Mouse (Mus musculus) forebrain, embryonic 15.5 days (tissue): ENCODE data around the gene Smyd5. TPM values are rescaled to one million over a fixed set of nuclear protein-coding genes. Genes with fewer than 3 reads are reported as not detected.

ENCODE experiments used
- ATAC-seq: fragments of 200-750 bp; cut with Nextera tagmentation; replicated peaks from 2 replicates; pipeline ENCODE4 v1.8.0; 2017; ENCODE audit warnings: mild to moderate bottlenecking, moderate TSS enrichment, moderate library complexity
- H3K27ac ChIP-seq: fragments of 300-500 bp; sonication (generic); replicated peaks from 2 replicates; pipeline ENCODE4 v1.5.1; 2015; ENCODE audit warnings: mild to moderate bottlenecking, inconsistent platforms
- H3K27me3 ChIP-seq: fragments of 300-500 bp; sonication (generic); 2 replicates; pipeline ENCODE4 v1.6.1; 2015; ENCODE audit warnings: inconsistent platforms
- H3K36me3 ChIP-seq: fragments of 300-500 bp; sonication (generic); 2 replicates; pipeline ENCODE4 v1.6.1; 2015; ENCODE audit warnings: mild to moderate bottlenecking, inconsistent platforms
- H3K4me1 ChIP-seq: fragments of 300-500 bp; sonication (generic); 2 replicates; pipeline ENCODE4 v1.6.1; 2015; ENCODE audit warnings: inconsistent platforms
- H3K4me2 ChIP-seq: fragments of 300-500 bp; sonication (generic); replicated peaks from 2 replicates; pipeline ENCODE4 v1.6.1; 2015; ENCODE audit warnings: mild to moderate bottlenecking, inconsistent platforms
- H3K4me3 ChIP-seq: fragments of 300-500 bp; sonication (generic); 2 replicates; pipeline ENCODE4 v1.5.1; 2015; ENCODE audit warnings: mild to moderate bottlenecking, inconsistent platforms
- H3K9ac ChIP-seq: fragments of 300-500 bp; sonication (generic); replicated peaks from 2 replicates; pipeline ENCODE4 v1.6.1; 2015; ENCODE audit warnings: mild to moderate bottlenecking, inconsistent platforms
- H3K9me3 ChIP-seq: fragments of 300-500 bp; sonication (generic); 2 replicates; pipeline ENCODE4 v1.6.1; 2016; ENCODE audit warnings: inconsistent platforms
- WGBS: fragments of 180-500 bp; shearing (Covaris S2); methylation state at CpG from one replicate; pipeline ENCODE4 v1.1.7; 2015; ENCODE audit warnings: mixed read lengths; 5-methylcytosine and 5-hydroxymethylcytosine counted together
- polyA plus RNA-seq: library from polyadenylated mRNA; unstranded; fragments of >200 nt; fragmentation: Nextera tagmentation; extraction: Ambion mirVana; gene quantifications from 2 replicates; pipeline ENCODE4 v1.2.1, GENCODE M21; 2015

Gene Smyd5
- 54.2 and 56.8 TPM in 2 replicates for polyA plus RNA-seq

DNA sequence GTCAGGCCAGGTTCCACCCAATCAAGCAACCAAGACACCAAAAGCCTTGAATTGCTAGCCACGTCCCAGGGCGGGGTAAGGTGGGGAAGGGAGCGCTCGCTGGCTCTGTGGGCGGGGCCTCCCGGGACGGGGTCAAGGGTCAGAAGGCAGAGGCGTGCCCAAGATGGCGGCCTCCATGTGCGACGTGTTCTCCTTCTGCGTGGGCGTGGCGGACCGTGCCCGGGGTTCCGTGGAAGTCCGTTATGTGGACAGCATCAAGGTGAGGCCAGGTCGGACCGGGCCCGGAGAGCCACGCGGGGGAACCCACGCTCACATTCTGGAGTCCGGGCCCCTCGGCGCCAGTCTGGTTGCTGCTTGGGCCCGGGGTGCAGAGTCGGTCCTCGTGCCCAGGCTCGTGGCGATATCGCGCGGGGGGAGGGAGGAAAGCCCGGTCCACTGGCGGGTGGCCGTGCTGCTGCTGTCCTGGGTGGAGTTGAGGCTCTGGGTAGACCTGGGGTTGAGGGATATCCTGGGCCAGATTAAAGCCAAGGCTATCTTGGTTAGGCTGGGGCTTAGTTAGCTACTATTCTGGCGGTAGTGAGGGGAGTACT, at the start of gene Smyd5:
TSS of gene Smyd5 (plus strand) at position 148 of the 590 bp plus-strand sequence.
- WGBS = under 1% methylated on average over 39 of the region's 39 CpGs
- Histone ChIP-seq H3K4me1 (peaks cover 16% of the 10 kb centered on the region), H3K4me3 (peak within 1 kb of the TSS; percentile 80), H3K4me2 (peak within 1 kb of the TSS; percentile 90), H3K9me3 (no peaks in the 10 kb centered on the region), H3K9ac (peak within 1 kb of the TSS; percentile 67), H3K27ac (no peak within 1 kb of the TSS), H3K36me3 (no peaks in the 10 kb centered on the region), H3K27me3 (no peaks in the 10 kb centered on the region)
- peak; percentile 77 for ATAC-seq

DNA sequence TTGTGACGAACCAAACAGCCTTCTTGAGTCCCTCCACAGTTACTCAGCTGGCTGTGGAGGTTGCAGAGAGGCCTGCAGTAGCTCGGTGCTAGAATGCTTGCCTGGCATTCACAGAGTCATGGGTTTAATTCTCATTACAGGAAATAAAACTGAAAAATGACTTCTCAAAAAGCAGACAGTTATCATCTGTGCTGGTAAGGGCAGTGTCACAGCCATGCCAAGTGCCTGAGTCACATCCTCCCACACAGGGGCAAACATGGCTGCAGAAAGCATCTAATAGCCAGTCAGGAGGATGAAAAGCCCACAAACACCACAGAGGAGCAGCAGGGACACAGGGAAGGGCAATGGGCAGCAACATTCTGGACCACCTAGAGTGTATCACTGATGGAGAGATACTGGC, 49.0 kb upstream of the Smyd5 start:
- no peak overlapping the region for H3K4me3 ChIP-seq
- H3K4me2 ChIP-seq = no peak overlapping the region
- H3K4me1 ChIP-seq = no peaks in the 10 kb centered on the region
- no peaks in the 10 kb centered on the region for H3K9me3 ChIP-seq
- H3K27ac ChIP-seq = no peak overlapping the region
- 82% methylated on average over 2 of the region's 2 CpGs for WGBS
- no peak for ATAC-seq
- H3K9ac ChIP-seq = no peak overlapping the region
- no peaks in the 10 kb centered on the region for H3K27me3 ChIP-seq
- no peaks in the 10 kb centered on the region for H3K36me3 ChIP-seq

DNA sequence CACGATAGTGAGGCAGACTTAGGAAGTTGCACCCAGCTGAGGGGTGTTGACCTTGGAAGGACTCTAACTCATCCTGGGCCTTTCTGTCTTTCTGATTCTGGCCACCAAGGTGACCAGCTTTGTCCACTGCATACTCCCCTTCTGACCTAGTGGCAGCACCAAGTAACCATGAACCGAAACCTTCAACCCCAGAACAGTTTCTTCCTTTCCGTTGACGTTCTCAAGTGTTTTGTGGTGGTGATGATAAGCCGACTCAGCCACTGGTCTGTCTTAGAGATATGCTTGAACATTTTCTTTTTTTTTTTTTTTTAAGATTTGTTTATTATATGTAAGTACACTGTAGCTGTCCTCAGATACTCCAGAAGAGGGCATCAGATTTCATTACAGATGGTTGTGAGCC, 43.2 kb upstream of the Smyd5 start:
- 76% methylated on average over 5 of the region's 5 CpGs for WGBS
- ATAC-seq = no peak

DNA sequence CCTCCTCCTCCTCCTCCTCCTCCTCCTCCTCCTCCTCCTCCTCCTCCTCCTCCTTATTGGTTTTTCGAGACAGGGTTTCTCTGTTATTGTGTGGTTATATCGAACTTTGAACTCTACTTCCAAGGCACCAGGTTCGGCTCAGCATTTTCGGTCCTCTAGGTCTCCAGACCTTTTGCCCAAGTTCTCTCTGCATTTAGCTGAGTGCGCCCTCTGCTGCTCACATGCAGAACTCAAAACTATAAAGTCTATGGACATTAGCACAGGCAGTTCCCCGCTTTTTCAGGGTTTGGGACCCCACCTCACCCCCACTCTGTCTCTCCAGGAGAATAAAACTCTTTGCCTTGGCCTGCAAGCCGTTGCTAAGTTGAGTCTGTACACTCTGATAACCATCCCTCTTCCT, 40.0 kb upstream of the Smyd5 start:
- Histone ChIP-seq H3K9me3 (no peaks in the 10 kb centered on the region), H3K27ac (no peak overlapping the region), H3K36me3 (no peaks in the 10 kb centered on the region), H3K4me2 (no peak overlapping the region), H3K27me3 (no peaks in the 10 kb centered on the region), H3K4me1 (no peaks in the 10 kb centered on the region), H3K4me3 (no peak overlapping the region), H3K9ac (no peak overlapping the region)
- ATAC-seq = no peak
- WGBS = 18% methylated on average over 5 of the region's 7 CpGs

More for the DNA sequence above, 43.2 kb upstream of the Smyd5 start:
- no peak overlapping the region for H3K4me2 ChIP-seq
- H3K27me3 ChIP-seq = no peaks in the 10 kb centered on the region
- H3K9me3 ChIP-seq = no peaks in the 10 kb centered on the region
- no peak overlapping the region for H3K4me3 ChIP-seq
- no peaks in the 10 kb centered on the region for H3K36me3 ChIP-seq
- no peaks in the 10 kb centered on the region for H3K4me1 ChIP-seq
- no peak overlapping the region for H3K9ac ChIP-seq
- H3K27ac ChIP-seq = no peak overlapping the region

DNA sequence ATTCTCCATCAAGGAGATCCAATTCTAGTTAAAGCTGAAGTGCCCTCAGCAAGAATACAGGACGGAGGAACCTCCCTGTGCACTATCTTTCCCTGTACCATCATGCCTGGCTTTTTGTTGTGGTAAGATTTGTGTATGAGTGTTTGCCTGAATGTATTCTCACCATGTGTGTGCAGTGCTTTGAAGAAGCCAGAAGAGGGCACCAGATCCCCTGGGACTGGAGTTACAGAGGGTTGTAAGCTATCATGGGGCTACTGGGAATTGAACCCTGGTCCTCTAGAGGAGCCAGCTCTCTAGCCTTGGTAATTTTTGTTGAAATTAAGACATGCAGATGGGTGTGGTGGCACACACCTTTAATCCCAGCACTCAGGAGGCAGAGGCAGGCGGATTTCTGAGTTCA, 36.4 kb upstream of the Smyd5 start:
- 88% methylated on average over 2 of the region's 2 CpGs for WGBS
- Histone ChIP-seq H3K4me1 (peaks cover 6% of the 10 kb centered on the region), H3K4me2 (no peak overlapping the region), H3K4me3 (no peak overlapping the region), H3K36me3 (no peaks in the 10 kb centered on the region), H3K9ac (no peak overlapping the region), H3K27ac (no peak overlapping the region), H3K27me3 (no peaks in the 10 kb centered on the region), H3K9me3 (no peaks in the 10 kb centered on the region)
- no peak for ATAC-seq

DNA sequence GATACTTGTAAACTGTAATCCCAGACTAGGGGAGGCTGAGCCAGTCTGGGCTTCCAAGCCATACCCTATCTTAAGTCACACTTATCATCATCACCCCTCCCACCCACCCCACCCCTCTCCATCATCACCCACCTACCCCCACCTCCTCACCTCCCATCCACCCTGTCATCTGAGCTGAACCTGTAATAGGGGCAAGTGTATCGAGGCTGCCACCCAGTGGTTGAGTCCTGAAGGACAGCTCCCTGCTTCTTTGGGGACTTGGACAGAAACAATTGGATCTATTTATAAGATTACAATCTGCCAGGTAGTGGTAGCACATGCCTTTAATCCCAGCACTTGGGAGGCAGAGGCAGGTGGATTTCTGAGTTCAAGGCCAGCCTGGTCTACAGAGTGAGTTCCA, 34.6 kb upstream of the Smyd5 start:
- ATAC-seq = no peak

DNA sequence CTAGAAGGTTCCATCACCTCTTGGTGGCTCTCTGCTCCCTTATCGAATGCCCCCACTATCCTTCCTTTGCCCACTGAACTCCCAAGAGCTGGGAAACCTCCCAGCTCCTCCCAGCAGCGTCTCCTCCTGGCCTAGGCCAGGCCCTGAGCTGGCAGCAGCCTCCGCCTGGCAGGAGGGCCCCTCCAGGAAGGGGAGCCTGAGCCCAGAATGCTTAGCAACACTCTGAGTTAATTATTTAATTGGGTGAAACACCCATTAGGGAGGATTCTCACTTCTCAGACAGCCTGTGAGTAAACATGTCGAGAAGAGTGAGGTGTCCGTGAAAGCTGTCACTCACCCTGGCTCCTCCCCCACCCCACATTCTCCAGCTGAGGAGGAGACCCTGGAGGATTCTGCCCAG, 32.1 kb upstream of the Smyd5 start:
- Histone ChIP-seq H3K4me2 (no peak overlapping the region), H3K4me3 (no peak overlapping the region), H3K27ac (0 out of 2 replicates have a peak overlapping the region, but pooled peaks have one; percentile 45), H3K4me1 (peaks cover 10% of the 10 kb centered on the region), H3K27me3 (no peaks in the 10 kb centered on the region), H3K9me3 (no peaks in the 10 kb centered on the region), H3K9ac (no peak overlapping the region), H3K36me3 (no peaks in the 10 kb centered on the region)
- ATAC-seq = peak; percentile 81
- 26% methylated on average over 5 of the region's 5 CpGs for WGBS

More for the DNA sequence above, 34.6 kb upstream of the Smyd5 start:
- 17% methylated on average over 1 of the region's 1 CpGs for WGBS
- H3K4me2 ChIP-seq = no peak overlapping the region
- peaks cover 6% of the 10 kb centered on the region for H3K4me1 ChIP-seq
- H3K27me3 ChIP-seq = no peaks in the 10 kb centered on the region
- no peaks in the 10 kb centered on the region for H3K36me3 ChIP-seq
- H3K4me3 ChIP-seq = no peak overlapping the region
- H3K9ac ChIP-seq = no peak overlapping the region
- no peak overlapping the region for H3K27ac ChIP-seq
- no peaks in the 10 kb centered on the region for H3K9me3 ChIP-seq

DNA sequence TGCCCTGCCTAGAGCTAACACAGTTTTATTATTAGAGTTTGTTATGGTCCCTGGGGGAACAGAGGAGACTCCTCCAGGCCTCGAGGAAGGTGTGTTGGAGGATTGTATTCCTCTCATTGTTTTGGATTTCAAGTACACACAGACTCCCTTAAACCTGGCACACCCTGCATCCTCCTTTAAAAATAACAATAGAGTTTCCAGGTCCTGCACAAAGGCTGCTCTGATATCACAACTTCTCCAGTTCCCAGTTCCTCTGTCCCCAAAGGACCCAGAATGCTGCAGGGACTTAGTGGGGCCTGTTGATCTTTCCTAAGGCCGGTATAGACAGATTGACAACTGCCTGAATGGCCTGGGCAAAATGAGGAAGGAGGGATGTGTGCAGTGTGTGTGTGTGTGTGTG, 29.2 kb upstream of the Smyd5 start:
- Histone ChIP-seq H3K27me3 (peaks cover 3% of the 10 kb centered on the region), H3K4me2 (no peak overlapping the region), H3K9me3 (no peaks in the 10 kb centered on the region), H3K4me3 (no peak overlapping the region), H3K36me3 (no peaks in the 10 kb centered on the region), H3K9ac (no peak overlapping the region), H3K4me1 (peaks cover 10% of the 10 kb centered on the region), H3K27ac (peak overlapping the region; percentile 68; the same call in 1 of the 2 replicates)
- 42% methylated on average over 2 of the region's 2 CpGs for WGBS
- ATAC-seq = no peak

DNA sequence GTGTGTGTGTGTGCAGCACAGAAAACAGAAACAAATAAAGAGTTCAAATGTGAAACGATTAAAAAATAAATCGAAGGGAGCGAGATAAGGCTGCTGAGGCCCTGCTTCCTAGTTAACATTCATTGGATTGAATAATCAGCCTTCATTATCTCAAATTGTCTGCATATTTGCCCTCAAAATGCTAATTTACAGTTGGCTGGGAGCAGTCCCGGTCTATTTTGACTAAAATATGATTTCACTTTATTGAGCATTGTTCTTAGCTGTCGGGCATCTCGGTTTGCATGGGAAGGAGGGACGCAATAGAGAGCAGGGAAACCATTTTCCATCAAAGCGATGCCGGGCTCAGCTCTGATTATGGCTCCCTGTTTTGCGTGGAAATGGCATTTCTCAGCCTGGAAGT, 28.8 kb upstream of the Smyd5 start:
- Histone ChIP-seq H3K9me3 (no peaks in the 10 kb centered on the region), H3K4me2 (no peak overlapping the region), H3K27ac (peak overlapping the region; percentile 68), H3K4me1 (peaks cover 10% of the 10 kb centered on the region), H3K36me3 (no peaks in the 10 kb centered on the region), H3K27me3 (peaks cover 6% of the 10 kb centered on the region), H3K4me3 (no peak overlapping the region), H3K9ac (no peak overlapping the region)
- no peak; the same call in 1 of the 2 replicates for ATAC-seq
- WGBS = 52% methylated on average over 10 of the region's 10 CpGs

DNA sequence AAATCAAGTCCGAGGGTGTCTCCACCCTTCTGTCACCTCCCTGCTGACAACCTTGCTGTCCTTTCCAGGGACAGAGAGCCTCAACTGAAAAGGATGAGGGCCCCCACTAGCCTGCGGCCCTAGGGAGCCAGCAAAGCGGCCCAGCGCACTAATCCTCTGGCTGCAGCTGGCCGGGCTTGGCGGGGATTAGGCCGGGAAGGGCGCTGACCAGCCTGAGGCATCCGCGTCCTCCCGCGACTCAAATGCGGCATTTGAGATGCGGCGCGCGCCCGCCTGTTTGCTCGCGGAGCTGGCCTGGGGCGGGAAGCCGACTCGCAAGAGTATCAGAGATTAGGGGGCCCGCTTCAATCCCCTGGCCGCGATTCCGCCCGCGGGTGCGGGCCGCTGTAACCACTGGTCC, 22.8 kb upstream of the Smyd5 start:
- H3K36me3 ChIP-seq = no peaks in the 10 kb centered on the region
- peaks cover 5% of the 10 kb centered on the region for H3K4me1 ChIP-seq
- H3K9ac ChIP-seq = peak overlapping the region; percentile 39
- peak overlapping the region; percentile 40 for H3K4me2 ChIP-seq
- 2% methylated on average over 31 of the region's 31 CpGs for WGBS
- H3K27ac ChIP-seq = no peak overlapping the region
- ATAC-seq = no peak
- peak overlapping the region; percentile 24 for H3K4me3 ChIP-seq
- H3K27me3 ChIP-seq = peaks cover 32% of the 10 kb centered on the region
- H3K9me3 ChIP-seq = no peaks in the 10 kb centered on the region

DNA sequence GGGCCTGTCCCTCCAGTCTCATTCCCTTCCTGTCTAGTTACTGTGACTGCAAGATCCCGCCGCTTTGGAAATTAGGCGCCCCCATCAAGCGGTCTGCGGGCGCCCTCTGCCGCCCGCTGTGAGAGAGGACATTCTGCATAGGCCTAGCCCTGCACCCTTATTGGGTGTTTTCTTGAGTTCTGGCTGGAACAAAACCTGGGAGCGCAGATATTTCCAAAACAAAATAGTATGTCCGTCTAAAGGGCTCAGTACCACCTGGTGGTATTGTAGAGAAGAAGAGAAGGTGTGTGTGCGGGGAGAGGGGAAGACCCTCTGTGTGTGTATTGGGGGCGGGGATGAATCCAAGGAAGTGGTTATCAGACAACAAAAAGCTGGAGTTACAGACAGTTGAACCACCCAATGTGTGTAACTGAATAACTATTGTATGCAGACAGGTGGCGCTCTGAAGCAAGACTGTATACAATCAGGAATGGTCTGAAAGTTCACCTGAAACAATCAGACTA, 21.0 kb upstream of the Smyd5 start:
- ATAC-seq = peak; percentile 88
- H3K27me3 ChIP-seq = peaks cover 32% of the 10 kb centered on the region
- H3K36me3 ChIP-seq = no peaks in the 10 kb centered on the region
- no peak overlapping the region for H3K4me3 ChIP-seq
- H3K9ac ChIP-seq = no peak overlapping the region
- H3K27ac ChIP-seq = no peak overlapping the region
- H3K4me1 ChIP-seq = peaks cover 5% of the 10 kb centered on the region
- H3K9me3 ChIP-seq = no peaks in the 10 kb centered on the region
- H3K4me2 ChIP-seq = no peak overlapping the region
- 11% methylated on average over 13 of the region's 13 CpGs for WGBS

DNA sequence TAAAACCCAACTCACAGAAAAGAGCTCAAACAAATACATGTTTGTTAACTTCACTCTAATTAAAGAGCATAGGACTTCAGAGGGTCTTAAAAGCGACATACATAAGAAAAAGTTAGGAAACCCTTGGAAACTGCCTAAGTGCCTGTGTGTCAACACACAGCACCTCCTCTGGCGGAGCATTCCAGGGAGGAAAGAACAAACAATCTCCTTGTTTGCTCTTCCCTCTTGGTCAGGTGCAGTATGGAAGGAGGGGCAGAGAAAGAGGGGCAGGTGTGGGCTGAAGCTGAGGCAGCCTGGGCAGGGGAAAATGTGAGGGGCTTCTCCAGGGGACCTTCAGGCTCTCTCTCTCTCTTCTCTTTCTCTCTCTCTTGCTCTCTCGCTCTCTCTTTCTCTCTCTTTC, 16.0 kb upstream of the Smyd5 start:
- 69% methylated on average over 3 of the region's 3 CpGs for WGBS
- ATAC-seq = no peak

DNA sequence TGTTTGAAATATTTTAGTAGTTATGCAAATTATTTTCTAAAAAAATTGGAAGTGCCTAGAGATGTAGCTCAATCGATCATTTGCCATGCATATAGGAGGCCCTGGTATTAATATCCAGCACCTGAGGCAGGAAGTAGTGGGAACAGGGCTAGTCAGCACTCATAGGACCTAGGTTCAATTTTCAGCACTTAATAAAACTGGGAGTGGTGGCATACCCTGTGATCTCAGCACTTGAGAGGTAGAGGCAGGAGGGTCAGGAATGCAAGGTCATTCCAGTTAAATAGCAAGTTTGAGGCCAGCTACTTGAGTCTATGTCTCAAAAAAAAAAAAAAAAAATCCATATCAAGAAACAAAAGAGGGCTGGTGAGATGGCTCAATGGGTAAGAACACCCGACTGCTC, 12.6 kb upstream of the Smyd5 start:
- H3K4me1 ChIP-seq = no peaks in the 10 kb centered on the region
- H3K4me2 ChIP-seq = no peak overlapping the region
- no peaks in the 10 kb centered on the region for H3K27me3 ChIP-seq
- H3K27ac ChIP-seq = no peak overlapping the region
- no peak overlapping the region for H3K9ac ChIP-seq
- WGBS = 90% methylated on average over 2 of the region's 2 CpGs
- no peaks in the 10 kb centered on the region for H3K9me3 ChIP-seq
- no peak overlapping the region for H3K4me3 ChIP-seq
- no peak for ATAC-seq
- no peaks in the 10 kb centered on the region for H3K36me3 ChIP-seq

More for the DNA sequence above, 16.0 kb upstream of the Smyd5 start:
- Histone ChIP-seq H3K27me3 (no peaks in the 10 kb centered on the region), H3K4me3 (no peak overlapping the region), H3K9ac (no peak overlapping the region), H3K36me3 (no peaks in the 10 kb centered on the region), H3K4me2 (no peak overlapping the region), H3K9me3 (no peaks in the 10 kb centered on the region), H3K27ac (no peak overlapping the region), H3K4me1 (no peaks in the 10 kb centered on the region)
